In genomic region chr5:72133906-72134305, GRCm38 (mm10) we compare ENCODE assay signal across 28 mouse cellular contexts.
"Had no signal": no experiment of that assay in that cellular context is flagged by ENCODE, and none has a peak within 500 bp of the region (broad histone marks: within the 10 kb centered on the region; RNA-seq: fewer than 3 reads in every experiment).

No protein-coding gene starts in this region.

- H3K4me1 ChIP-seq: heart, embryonic 13.5 days; heart, embryonic 15.5 days; hindbrain, embryonic 13.5 days; hindbrain, embryonic 15.5 days; kidney, embryonic 15.5 days; limb, embryonic 13.5 days; liver, embryonic 13.5 days; liver, embryonic 15.5 days had no signal

- H3K27me3 ChIP-seq: heart, embryonic 13.5 days; heart, embryonic 15.5 days; hindbrain, embryonic 13.5 days; hindbrain, embryonic 15.5 days; kidney, embryonic 15.5 days; limb, embryonic 13.5 days; limb, embryonic 15.5 days; liver, embryonic 13.5 days; liver, embryonic 15.5 days had no signal

- H3K36me3 ChIP-seq: heart, embryonic 13.5 days; heart, embryonic 15.5 days; hindbrain, embryonic 13.5 days; hindbrain, embryonic 15.5 days; kidney, embryonic 15.5 days; limb, embryonic 13.5 days; limb, embryonic 15.5 days; liver, embryonic 13.5 days; liver, embryonic 15.5 days had no signal

- H3K27ac ChIP-seq: gastrocnemius, adult 2 months; heart, embryonic 13.5 days; heart, embryonic 15.5 days; hindbrain, embryonic 13.5 days; hindbrain, embryonic 15.5 days; hindbrain, postnatal 0 days; kidney, embryonic 15.5 days; kidney, postnatal 0 days; limb, embryonic 13.5 days; limb, embryonic 15.5 days; liver, embryonic 13.5 days; liver, embryonic 15.5 days had no signal

- DNase-seq: gastrocnemius, adult 2 months; gastrocnemius, postnatal 10 days; gastrocnemius, postnatal 25 days; heart, adult 18-20 months; heart, postnatal 14 days; heart, postnatal 36 days; kidney, adult 11 months; kidney, adult 2 months; kidney, adult 9 months; kidney, postnatal 14 days; kidney, postnatal 36 days; layer of hippocampus, adult 9-11 months; layer of hippocampus, postnatal 36 days; left cerebral cortex, postnatal 4 days; liver, embryonic 13.5 days had no signal

- ATAC-seq: hindbrain, postnatal 0 days; intestine, embryonic 16.5 days had no signal

- H3K9ac ChIP-seq: heart, embryonic 13.5 days; heart, embryonic 15.5 days; hindbrain, embryonic 13.5 days; hindbrain, embryonic 15.5 days; kidney, embryonic 15.5 days; limb, embryonic 13.5 days; limb, embryonic 15.5 days; liver, embryonic 13.5 days; liver, embryonic 15.5 days had no signal

- H3K9me3 ChIP-seq: heart, embryonic 13.5 days; heart, embryonic 15.5 days; hindbrain, embryonic 13.5 days; hindbrain, embryonic 15.5 days; kidney, embryonic 15.5 days; limb, embryonic 13.5 days; limb, embryonic 15.5 days; liver, embryonic 13.5 days; liver, embryonic 15.5 days had no signal

- H3K4me2 ChIP-seq: heart, embryonic 11.5 days; heart, embryonic 13.5 days; heart, embryonic 15.5 days; hindbrain, embryonic 13.5 days; hindbrain, embryonic 15.5 days; kidney, embryonic 15.5 days; limb, embryonic 13.5 days; limb, embryonic 15.5 days; liver, embryonic 11.5 days; liver, embryonic 13.5 days; liver, embryonic 15.5 days had no signal

- H3K4me3 ChIP-seq: gastrocnemius, adult 2 months; heart, embryonic 13.5 days; heart, embryonic 15.5 days; hindbrain, embryonic 13.5 days; hindbrain, embryonic 15.5 days; kidney, embryonic 15.5 days; limb, embryonic 13.5 days; limb, embryonic 15.5 days; liver, embryonic 13.5 days; liver, embryonic 15.5 days had no signal
